Mouse (Mus musculus): ENCODE data around the gene Ccdc65.
"Not testable (repeated sequence)": the region's sequence is repeated elsewhere in the genome, so short reads cannot be mapped to it uniquely, and the experiment has no call there.

Ccdc65 gene

DNA sequence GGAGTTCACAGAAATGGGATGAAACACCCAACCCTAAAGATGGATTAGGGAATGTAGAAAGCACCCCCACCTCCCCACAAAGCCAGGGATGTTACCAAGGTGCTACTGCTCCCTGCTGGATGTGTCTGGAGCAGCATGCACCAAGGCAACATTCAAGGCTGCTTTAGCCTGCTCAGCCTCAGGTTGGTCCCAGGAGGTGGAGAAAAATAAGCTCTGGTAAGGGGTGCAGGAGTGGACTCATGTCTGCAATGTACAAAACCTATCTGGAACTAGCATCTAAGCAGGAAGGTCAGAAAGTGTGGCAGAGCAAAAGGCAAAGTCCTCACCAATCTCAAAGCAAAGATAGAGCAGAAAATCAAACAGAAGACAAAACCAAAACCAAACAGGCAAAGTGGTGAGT is 29.9 kb downstream of the Ccdc65 start:
- DNase-seq (ENCODE audit: low spot score): no peak

DNA sequence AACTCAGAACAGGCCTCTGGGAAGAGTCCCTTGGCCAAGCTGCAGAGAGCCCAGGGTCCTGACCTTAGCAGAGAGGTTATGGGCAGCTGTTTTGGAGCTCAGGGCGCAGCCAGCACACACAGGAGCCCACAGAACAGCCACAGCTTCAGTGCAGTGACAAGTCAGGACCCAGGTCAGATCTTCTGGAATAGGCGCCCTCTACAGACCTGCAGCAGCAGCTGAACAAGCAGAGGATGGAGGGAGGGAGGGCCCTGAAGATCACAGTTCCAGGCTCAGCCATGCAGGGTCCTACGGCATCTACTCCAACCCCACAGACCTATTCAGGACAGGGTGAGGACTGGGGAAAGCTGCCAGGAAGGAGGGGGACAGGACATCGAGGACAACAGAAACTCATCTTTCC is 30.8 kb downstream of the Ccdc65 start:
- no peak for DNase-seq (ENCODE audit: low spot score)

DNA sequence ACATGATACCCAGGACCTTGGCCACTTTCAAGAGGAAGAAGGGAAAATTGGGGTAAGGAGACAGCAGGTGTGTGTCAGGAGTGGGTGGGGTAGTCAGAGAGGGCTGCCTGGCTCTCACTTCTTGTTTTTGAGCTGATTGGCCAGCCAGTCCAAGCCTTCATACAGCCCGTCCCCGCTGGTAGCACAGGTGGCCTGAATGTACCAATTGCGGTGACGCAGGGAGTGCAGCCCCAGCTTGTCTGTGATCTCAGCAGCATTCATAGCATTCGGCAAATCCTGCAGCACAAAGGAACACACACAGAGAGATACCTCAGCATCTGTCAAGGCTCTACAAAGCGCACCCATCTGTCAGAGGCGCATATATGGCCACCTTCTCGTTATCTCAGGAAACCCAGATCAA is 32.2 kb downstream of the Ccdc65 start:
- no peak for DNase-seq (ENCODE audit: low spot score)

DNA sequence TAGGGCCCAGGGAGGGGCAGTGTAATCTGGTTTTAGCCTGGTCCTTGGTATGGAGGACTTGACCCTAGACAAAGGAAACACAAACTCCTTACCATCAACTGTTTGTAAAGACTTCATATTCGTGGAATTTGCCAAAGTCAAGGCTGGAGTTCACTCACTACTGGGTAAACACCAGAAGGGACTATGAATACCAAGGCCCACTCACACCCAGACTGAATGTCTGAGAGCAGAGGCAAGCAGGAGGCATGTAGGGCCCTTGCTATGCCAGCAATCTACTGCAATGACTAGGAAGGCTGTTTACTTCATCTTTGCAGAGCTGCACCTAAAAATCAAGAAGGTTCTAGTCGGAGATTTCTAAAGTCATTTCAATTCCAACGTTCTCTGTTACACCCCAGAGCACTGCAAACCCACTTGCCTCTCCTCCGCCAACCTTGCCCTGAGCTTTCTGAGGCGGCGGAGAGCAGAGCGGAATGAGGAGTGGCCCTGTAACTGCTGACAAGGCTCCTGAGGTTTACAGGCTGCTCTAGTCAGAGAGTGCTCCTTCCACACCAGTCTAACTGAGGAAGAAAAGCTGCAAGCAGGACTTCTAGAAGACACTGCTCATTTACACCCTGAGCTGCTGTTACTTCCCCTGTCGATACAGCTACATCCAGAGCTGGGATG is 34.9 kb downstream of the Ccdc65 start:
- DNase-seq (ENCODE audit: low spot score): no peak

DNA sequence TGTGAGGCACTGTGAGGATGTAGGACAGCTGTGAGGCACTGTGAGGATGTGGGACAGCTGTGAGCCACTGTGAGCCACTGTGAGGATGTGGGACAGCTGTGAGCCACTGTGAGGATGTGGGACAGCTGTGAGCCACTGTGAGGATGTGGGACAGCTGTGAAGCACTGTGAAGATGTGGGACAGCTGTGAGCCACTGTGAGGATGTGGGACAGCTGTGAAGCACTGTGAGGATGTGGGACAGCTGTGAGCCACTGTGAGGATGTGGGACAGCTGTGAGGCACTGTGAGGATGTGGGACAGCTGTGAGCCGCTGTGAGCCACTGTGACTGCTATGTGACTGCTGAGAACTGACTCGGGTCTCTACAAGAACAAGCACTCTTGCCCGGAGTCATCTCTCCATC is 35.9 kb downstream of the Ccdc65 start:
- DNase-seq (ENCODE audit: low spot score): not testable (repeated sequence)

DNA sequence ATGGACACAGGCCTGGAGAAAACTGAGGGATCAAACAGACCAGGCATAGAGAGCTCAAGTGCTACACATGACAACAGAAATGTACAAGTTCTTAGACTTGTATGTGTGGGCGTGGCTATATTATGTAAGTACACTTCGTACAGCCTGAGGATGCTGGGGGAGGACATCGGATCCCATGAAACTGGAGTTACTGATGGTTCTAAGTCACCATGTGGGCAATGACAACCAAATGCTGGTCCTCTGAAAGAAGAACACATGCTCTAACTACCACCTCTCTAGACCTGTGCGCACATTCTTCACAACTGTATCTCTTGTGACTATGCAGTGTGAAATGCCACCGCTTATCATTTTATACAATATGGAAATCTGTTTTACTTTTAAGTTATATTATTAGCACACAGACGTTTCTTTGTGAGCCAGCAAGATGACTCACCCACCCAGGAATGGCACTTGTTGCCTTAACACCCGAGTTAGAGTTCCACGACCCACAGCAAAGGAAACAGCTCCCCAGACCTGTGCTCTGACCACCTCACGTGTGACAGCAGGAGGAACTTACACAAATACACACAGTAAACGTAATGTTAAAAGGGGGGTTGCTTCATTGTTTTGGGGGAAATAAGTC is 38.4 kb downstream of the Ccdc65 start:
- no peak for DNase-seq (ENCODE audit: low spot score)

DNA sequence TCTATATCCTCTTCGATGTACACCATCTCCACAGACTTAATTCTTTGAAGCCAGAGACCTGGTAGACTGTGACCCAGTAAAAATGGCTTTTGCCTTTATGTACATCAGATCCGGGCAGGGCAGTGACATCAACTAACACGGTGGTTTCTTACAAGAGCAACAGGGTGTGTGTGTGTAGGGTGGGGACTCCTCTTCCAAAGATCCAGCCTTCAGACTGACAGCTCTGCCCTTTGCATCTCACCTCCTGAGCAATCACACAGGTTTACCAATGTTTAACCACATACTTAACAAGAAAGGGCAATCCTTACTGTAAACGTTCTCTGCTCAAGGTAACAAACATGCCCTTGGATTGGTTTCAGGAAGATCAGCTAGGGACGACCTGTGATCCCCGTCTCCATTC is 39.3 kb downstream of the Ccdc65 start:
- no peak for DNase-seq (ENCODE audit: low spot score)

DNA sequence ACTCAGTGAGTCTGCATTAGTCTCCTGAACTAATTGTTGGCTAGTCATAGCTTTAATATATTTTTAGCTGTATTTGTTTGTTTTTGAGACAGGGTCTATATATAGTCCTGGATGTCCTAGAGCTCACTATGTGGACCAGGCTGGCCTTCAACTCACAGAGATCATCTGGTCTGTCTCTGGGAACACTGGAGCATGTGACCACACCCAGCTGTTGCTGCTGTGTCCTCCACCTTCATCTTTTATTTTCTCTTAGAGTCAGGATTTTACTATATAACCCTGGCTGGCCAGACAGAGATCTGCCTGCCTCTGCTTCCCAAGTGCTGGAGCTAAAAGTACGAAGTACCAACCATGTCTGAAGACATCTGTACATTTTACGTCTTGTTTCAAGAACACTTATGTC is 41.1 kb downstream of the Ccdc65 start:
- DNase-seq (ENCODE audit: low spot score): no peak

DNA sequence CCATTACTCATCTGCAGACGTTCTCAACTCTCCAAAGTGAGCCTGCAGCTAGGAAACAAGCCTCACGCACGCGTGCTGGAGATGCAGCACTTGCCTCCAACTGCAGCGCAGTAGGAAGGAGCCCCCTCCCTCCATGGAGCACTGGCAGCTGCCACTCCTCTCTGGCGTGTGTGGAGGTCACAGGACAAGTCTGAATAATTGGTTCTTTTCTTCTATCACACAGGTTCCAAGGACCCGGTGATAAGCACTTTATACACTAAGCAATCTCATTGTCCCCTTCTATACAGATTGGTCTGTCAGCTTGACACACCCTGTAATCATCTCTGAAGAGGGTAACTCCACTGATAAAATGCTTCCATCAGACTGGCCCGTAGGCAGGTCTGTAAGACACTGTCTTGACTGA is 45.0 kb downstream of the Ccdc65 start:
- no peak for DNase-seq (ENCODE audit: low spot score)

DNA sequence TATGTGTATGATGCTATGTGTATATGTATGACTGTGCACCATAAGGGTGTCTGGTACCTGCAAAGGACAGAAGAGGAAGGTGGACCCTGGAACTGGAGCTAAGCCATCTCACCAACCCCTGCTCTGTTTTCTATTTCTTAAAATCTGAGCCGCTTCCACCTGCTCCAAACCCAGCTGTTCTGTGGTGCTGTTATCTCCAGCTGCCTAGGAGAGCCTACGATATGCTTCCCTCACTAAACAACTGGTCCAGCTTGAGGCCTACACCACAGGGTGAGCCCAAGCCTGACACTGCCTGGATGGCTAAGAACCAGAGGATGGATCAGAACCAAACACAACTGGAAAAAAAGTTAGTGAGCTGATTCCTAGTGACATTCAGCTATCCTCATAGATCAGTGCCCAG is 46.1 kb downstream of the Ccdc65 start:
- no peak for DNase-seq (ENCODE audit: low spot score)

DNA sequence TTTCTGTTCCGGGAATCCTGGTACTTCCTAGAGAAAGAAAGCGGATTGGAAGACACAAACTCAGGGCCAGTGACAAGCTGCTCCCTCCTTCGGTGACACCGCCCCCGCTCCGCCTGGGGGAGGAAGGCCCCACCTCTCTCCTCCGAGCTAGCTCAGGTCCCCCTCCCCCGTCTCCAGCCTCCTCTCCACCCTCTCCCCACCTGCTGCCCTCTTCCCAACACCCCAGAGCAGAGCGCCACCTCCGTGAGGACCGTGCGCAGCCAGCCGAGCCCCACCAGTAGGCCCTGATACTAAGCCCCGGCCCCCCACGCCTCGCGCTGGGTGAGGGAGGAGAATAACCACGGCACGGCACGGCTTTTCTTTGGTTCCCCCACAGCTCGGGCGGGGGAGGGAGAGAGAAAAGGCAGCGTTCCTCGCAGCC is 54.2 kb downstream of the Ccdc65 start:
- no peak for DNase-seq (ENCODE audit: low spot score)

DNA sequence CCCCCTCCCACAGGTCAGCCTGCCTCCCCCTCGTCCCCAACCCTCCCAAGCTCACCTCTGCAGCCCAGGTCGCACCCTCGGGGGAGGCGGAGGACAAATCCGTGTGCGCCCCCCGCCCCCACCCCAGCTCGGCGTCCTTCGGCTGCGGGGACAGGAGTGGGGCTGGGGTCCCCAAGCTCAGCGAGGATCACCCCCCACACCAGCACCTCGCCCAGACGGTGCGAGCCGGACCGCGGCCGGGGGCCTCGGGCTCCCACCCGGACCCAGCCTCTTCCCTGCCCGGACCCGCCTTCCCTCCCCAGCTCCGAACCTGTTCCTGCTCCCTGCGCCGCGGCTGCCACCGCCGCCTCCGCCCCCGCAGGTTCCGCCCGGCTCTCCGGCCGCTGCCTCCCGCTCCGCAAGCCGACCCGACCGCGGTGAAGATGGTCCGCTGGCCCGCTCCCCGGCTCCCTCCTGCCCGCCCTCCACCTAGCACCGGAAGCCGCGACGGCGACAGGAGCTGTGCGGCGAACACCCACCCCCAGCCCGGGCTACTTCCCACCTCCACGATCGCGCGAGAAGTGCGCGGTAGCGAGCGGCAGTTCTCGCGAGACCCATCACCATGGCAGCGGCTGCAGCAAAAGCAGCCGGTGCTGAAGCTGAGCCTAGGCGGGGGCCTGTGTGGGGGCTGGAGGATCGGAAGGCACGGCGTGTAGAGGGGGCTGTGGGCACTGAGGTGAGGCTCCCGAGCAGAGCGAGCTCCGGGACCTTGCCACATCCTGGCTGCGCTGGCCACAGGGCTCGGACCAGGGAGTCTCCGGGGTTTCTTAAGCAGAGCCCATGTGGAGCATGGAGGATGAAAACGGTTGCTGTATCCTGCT is 54.9 kb downstream of the Ccdc65 start, which contains the start of gene Arf3:
TSS of gene Arf3 (minus strand) at position 545 of the 860 bp plus-strand sequence.
- DNase-seq (ENCODE audit: low spot score): peak; percentile 84

DNA sequence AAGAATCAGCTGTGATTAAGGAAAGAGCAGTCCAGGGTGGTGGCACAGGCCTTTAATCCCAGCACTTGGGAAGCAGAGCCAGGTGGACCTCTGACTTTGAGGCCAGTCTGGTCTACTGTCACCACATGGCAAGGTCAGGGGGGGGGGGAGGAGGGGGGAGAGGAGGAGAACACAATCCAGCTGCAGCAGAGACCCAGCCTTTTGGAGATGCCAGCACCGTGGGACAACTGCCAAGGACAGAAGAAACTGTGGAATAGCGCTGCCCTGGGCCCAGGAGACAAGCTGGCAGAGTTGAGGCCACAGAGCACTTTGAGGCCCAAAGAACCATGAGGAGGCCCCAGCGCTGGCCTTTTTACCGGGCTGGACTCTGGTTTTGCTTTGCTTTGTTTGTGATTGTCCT is 57.9 kb downstream of the Ccdc65 start:
- DNase-seq (ENCODE audit: low spot score): no peak

DNA sequence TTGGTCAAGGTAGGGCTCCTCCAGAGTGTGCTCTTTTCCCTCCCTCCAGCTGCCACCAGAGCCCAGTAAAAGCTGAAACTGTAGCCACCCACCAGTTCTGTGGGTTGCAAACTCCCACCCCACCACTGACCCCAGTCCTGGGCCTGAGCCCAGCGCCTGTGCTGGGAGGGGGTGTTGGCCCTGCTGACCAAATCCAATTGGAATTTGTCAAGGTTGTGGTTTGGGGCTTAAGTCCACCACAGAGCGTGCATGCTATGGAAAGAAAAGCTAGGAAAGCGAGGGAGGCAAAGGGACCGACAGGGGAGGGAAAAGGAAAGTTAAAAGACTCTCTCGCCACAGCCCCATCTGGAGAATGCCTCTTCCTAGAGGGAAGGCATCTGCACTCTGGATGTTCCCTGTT is 60.3 kb downstream of the Ccdc65 start:
- no peak for DNase-seq (ENCODE audit: low spot score)

DNA sequence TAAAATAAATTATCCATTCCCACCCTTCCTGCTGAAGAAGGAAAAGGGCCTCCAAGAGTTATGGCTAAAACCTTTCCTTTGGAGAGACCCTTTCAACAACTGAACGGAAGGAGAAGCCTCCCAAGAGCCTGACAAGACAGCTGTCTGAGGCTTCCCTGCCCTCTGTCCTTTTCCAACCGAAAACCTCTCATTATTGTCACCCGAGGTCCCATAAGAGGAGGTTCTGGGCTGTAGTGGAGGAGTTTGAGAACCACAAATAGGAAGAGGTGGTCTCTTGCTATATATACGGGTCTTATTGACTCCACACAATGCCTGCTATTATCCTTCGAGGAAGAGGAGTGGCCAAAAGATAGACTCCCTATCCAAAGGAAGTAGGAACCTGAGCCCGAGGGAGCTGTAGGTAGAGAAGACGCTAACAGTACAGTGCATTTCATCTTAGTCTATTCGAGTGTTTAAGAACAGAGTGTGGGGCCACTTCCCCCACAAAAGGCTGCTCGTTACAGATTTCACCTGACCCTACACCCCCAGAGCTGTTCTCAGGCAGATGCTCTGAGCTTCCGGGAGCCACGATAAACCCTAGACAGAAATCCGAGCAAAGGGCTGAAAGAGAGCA is 63.9 kb downstream of the Ccdc65 start:
- DNase-seq (ENCODE audit: low spot score): no peak

DNA sequence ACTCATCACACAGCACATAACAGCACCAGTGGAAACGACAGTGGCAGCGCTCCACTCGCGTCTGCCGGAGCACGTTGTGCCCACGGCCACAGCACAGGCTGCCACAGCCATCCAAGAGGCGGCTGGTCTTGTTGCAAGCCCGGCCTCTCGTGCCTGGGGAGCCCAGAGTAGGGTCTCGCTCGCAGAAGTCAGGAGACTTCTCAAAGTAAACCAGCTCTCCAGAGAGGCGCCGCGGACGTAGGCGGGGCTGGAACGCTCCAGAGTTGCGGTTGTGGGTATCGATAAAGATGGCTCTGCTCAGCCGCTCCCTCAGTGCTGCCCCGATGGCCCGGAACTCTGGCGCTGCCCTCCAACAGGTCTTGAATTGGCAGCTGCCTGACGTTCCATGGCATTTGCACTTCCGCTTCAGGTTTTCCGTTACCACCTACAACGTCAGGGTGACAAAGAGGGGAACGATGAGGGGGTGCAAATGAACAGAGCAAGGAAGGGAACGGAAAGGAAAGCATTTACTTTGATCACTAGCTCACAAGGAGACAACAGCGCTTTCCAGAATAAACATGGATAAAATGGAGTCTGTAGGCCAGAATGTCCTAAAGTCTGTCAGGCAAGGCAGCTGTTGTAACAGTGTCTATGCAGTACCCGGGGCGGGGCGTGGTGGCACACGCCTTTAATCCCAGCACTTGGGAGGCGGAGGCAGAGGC is 64.7 kb downstream of the Ccdc65 start:
- DNase-seq (ENCODE audit: low spot score): no peak

Data from urinary bladder, postnatal 10 days (tissue).